Mouse (Mus musculus): ENCODE data around the gene Dhx8. TPM values are rescaled to one million over a fixed set of nuclear protein-coding genes. Genes with fewer than 3 reads are reported as not detected.

The Dhx8 gene
- polyA plus RNA-seq, 1 experiment from 2014 or later: 28.5 TPM

DNA sequence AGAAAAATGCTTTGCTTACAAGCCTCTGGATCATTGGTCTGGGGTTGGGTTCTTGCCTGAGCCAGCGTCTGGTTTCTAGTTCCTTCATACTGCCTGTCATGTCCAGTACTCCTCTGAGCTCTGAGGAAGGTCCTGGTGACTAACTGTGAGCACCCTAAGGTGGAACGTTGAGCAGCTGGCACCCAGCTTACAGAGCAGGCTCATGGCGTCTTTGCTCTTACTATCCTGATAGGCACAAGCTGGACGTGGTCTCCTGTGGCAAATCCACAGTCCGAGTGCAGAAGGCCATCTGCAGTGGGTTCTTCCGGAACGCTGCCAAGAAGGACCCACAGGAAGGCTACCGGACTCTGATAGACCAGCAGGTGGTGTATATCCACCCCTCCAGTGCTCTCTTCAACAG, 31.8 kb downstream of the Dhx8 start:
- no peaks in the 10 kb centered on the region for H3K9me3 ChIP-seq (replicated peaks; ENCODE audit: control insufficient read depth, low read length)
- H3K27me3 ChIP-seq (ENCODE audit: control insufficient read depth, insufficient read depth, low read length): no peaks in the 10 kb centered on the region
- peaks cover 24% of the 10 kb centered on the region for H3K36me3 ChIP-seq (ENCODE audit: control insufficient read depth, insufficient read depth, low read length)
- no peak overlapping the region for H3K4me2 ChIP-seq (ENCODE audit: low read depth, low read length)
- H3K4me3 ChIP-seq (replicated peaks; ENCODE audit: low read length): no peak overlapping the region
- H3K9ac ChIP-seq (ENCODE audit: low read length): no peak overlapping the region
- no peaks in the 10 kb centered on the region for H3K4me1 ChIP-seq (ENCODE audit: control insufficient read depth, insufficient read depth, low read length)
- 92% methylated on average over 8 of the region's 8 CpGs for WGBS
- no peak overlapping the region for H3K27ac ChIP-seq (ENCODE audit: low read length)
- no peak for ATAC-seq (ENCODE audit: insufficient read depth, low FRiP score)

DNA sequence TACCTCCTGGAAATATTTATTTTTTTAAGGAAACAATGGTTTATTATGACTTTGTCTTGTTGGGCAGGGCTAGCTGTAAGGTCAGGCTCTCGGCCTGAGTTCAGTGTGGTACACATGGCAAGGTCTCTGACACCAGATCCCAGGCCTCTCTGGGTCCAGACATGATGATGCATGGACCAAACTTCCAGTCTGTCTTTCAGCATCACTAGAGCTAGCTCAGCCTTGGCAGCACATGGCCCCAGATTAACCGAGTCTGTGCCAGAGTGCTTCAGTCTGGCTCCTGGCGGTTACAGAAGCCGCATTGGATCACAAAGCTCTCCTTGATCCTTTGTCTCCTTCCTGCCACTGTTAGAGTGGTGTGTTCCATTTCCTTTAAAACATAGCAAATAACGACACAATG, 34.6 kb downstream of the Dhx8 start:
- no peak overlapping the region for H3K9ac ChIP-seq (ENCODE audit: low read length)
- no peak overlapping the region for H3K4me3 ChIP-seq (replicated peaks; ENCODE audit: low read length)
- no peaks in the 10 kb centered on the region for H3K27me3 ChIP-seq (ENCODE audit: control insufficient read depth, insufficient read depth, low read length)
- H3K4me2 ChIP-seq (ENCODE audit: low read depth, low read length): no peak overlapping the region
- H3K36me3 ChIP-seq (ENCODE audit: control insufficient read depth, insufficient read depth, low read length): peaks cover 24% of the 10 kb centered on the region
- no peak overlapping the region for H3K27ac ChIP-seq (ENCODE audit: low read length)
- H3K9me3 ChIP-seq (replicated peaks; ENCODE audit: control insufficient read depth, low read length): no peaks in the 10 kb centered on the region
- ATAC-seq (ENCODE audit: insufficient read depth, low FRiP score): no peak
- peaks cover 2% of the 10 kb centered on the region for H3K4me1 ChIP-seq (ENCODE audit: control insufficient read depth, insufficient read depth, low read length)
- 77% methylated on average over 5 of the region's 5 CpGs for WGBS

DNA sequence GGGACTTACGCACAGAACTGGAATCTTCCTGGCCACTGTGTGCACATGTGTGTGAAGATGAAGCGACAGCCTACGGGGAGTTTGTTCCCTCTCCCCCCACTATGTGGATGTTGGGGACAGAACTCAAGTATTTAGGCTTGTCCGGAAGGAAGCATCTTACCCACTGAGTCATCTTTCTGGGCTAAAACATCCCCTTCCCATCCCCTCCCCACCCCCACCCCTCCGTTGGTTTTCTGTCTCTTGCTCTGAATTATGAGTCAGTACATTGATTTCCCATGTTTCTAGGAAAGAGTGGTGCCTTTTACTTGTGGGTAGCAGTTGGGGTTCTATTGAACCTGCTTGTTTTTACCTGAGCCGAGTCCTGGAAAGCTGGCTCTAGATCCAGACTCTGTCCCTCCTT, 36.0 kb downstream of the Dhx8 start:
- H3K9ac ChIP-seq (ENCODE audit: low read length): no peak overlapping the region
- H3K9me3 ChIP-seq (replicated peaks; ENCODE audit: control insufficient read depth, low read length): no peaks in the 10 kb centered on the region
- peaks cover 21% of the 10 kb centered on the region for H3K36me3 ChIP-seq (ENCODE audit: control insufficient read depth, insufficient read depth, low read length)
- H3K4me3 ChIP-seq (replicated peaks; ENCODE audit: low read length): no peak overlapping the region
- H3K4me2 ChIP-seq (ENCODE audit: low read depth, low read length): no peak overlapping the region
- H3K4me1 ChIP-seq (ENCODE audit: control insufficient read depth, insufficient read depth, low read length): peaks cover 2% of the 10 kb centered on the region
- no peak overlapping the region for H3K27ac ChIP-seq (ENCODE audit: low read length)
- WGBS: 89% methylated on average over 6 of the region's 6 CpGs
- no peak for ATAC-seq (ENCODE audit: insufficient read depth, low FRiP score)
- H3K27me3 ChIP-seq (ENCODE audit: control insufficient read depth, insufficient read depth, low read length): peaks cover 4% of the 10 kb centered on the region; the same call in 1 of the 2 replicates

DNA sequence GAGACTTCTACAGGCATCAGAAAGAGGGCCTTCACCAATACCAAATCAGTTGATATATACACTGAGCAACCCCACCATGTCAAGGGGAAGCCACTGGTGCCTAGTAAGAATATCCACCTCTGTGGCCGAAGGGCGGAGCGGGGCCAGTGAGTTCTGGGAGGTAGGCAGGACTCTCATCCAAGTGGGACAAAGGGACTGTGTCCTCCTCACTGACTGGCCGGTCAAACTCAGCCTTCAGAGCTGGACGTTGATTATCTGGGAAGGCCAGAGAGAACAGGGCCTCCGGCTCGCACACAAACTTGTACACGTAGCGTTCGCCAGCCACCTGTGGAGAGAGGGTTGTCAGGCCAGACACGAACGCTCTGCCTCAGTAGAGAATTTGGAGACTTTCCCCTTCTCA, 37.5 kb downstream of the Dhx8 start:
- no peak for ATAC-seq (ENCODE audit: insufficient read depth, low FRiP score)
- no peak overlapping the region for H3K9ac ChIP-seq (ENCODE audit: low read length)
- H3K27me3 ChIP-seq (ENCODE audit: control insufficient read depth, insufficient read depth, low read length): peaks cover 4% of the 10 kb centered on the region; the same call in 1 of the 2 replicates
- H3K4me1 ChIP-seq (ENCODE audit: control insufficient read depth, insufficient read depth, low read length): peaks cover 2% of the 10 kb centered on the region
- no peak overlapping the region for H3K4me2 ChIP-seq (ENCODE audit: low read depth, low read length)
- H3K9me3 ChIP-seq (replicated peaks; ENCODE audit: control insufficient read depth, low read length): no peaks in the 10 kb centered on the region
- H3K4me3 ChIP-seq (replicated peaks; ENCODE audit: low read length): no peak overlapping the region
- H3K27ac ChIP-seq (ENCODE audit: low read length): no peak overlapping the region
- H3K36me3 ChIP-seq (ENCODE audit: control insufficient read depth, insufficient read depth, low read length): peaks cover 12% of the 10 kb centered on the region; the same call in 1 of the 2 replicates
- WGBS: 93% methylated on average over 12 of the region's 12 CpGs

DNA sequence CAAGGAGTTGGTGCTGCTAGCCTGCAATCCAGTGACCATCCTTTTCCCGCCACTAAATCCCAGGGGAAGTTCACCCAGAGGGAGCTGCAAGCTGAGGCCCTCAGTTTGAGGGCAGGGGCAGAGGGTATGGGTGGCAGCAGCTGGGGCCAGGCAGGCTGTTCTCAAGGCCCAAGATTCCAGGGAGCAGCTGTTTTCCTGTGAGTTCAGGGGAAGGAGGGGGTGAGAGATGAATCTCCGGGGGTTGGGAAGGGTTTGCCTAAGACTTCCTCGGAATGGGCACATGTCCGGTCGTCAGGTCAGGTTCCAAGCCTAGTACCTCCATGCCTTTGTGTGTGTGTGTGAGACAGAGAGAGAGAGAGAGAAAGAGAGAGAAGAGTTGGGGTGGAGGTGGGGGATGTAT, 39.3 kb downstream of the Dhx8 start:
- H3K9me3 ChIP-seq (replicated peaks; ENCODE audit: control insufficient read depth, low read length): no peaks in the 10 kb centered on the region
- no peaks in the 10 kb centered on the region for H3K36me3 ChIP-seq (ENCODE audit: control insufficient read depth, insufficient read depth, low read length)
- no peak for ATAC-seq (ENCODE audit: insufficient read depth, low FRiP score)
- 8% methylated on average over 5 of the region's 5 CpGs for WGBS
- H3K4me2 ChIP-seq (ENCODE audit: low read depth, low read length): peak overlapping the region; percentile 57
- no peak overlapping the region for H3K27ac ChIP-seq (ENCODE audit: low read length)
- H3K27me3 ChIP-seq (ENCODE audit: control insufficient read depth, insufficient read depth, low read length): peaks cover 4% of the 10 kb centered on the region; the same call in 1 of the 2 replicates
- H3K4me1 ChIP-seq (ENCODE audit: control insufficient read depth, insufficient read depth, low read length): peaks cover 2% of the 10 kb centered on the region
- H3K9ac ChIP-seq (ENCODE audit: low read length): no peak overlapping the region
- peak overlapping the region; percentile 28 for H3K4me3 ChIP-seq (replicated peaks; ENCODE audit: low read length)

DNA sequence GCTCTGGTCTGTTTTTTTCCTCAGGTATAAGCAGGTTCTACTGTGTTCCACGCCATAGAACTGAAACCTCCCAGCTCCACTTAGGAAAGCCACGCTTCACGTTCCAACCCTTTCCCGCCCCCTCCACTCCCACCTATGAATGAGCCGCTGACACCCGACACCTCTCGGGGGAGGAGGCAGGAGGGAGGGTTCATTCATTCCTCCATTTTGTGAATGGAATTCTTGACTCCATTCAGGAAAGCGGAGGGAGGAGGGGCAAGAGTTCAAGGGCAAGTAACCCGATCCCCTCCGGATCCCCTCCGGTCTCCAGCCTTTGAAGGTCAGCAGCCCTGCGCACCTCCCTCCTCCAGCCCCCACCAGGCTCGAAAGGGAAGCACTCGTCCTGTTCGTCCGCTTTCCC, 39.7 kb downstream of the Dhx8 start:
- no peak overlapping the region for H3K27ac ChIP-seq (ENCODE audit: low read length)
- H3K4me2 ChIP-seq (ENCODE audit: low read depth, low read length): peak overlapping the region; percentile 57
- ATAC-seq (ENCODE audit: insufficient read depth, low FRiP score): peak; percentile 87
- no peaks in the 10 kb centered on the region for H3K9me3 ChIP-seq (replicated peaks; ENCODE audit: control insufficient read depth, low read length)
- peak overlapping the region; percentile 28 for H3K4me3 ChIP-seq (replicated peaks; ENCODE audit: low read length)
- no peaks in the 10 kb centered on the region for H3K36me3 ChIP-seq (ENCODE audit: control insufficient read depth, insufficient read depth, low read length)
- WGBS: 0% methylated on average over 16 of the region's 16 CpGs
- H3K9ac ChIP-seq (ENCODE audit: low read length): peak overlapping the region; percentile 34
- H3K4me1 ChIP-seq (ENCODE audit: control insufficient read depth, insufficient read depth, low read length): peaks cover 2% of the 10 kb centered on the region
- H3K27me3 ChIP-seq (ENCODE audit: control insufficient read depth, insufficient read depth, low read length): peaks cover 4% of the 10 kb centered on the region; the same call in 1 of the 2 replicates

DNA sequence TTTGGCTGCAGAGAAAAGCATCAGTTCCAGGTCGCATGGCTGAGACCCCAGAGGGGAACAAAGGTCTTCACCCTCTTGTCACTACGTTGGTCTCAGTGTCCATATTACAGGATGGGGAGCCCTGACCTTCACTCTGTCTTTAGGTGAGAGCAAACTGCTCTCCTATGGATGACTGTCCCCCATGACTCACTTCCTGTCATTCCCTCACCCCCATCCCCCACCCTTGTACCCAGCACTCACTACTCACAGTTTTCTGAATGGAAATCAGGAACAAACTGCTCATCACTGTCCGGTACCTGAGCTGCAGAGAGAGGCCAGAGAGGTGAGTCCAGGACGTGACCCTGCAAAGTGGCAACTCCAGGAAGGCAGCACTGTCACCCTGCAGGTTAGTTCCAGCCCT, 44.1 kb downstream of the Dhx8 start:
- H3K4me2 ChIP-seq (ENCODE audit: low read depth, low read length): no peak overlapping the region

DNA sequence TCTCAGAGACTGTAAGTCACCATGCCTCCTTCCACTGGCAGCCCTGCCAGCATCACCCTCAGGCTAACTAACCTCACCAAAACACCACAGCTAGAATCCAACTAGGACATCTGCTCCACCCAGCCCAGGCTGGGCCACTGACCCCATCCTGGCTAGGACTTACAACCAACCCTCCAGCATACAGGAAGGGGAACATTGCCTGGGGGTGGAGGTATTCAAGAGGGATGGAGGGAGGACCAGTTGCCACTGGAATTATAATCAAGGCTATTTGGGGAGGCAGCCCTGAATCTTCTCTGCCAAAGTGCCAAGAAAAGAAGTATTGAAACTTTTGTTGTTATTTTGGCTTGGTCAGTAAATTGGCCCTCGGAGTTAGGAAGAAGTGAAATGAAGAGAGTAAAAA, 50.4 kb downstream of the Dhx8 start:
- ATAC-seq (ENCODE audit: insufficient read depth, low FRiP score): no peak
- no peak overlapping the region for H3K9ac ChIP-seq (ENCODE audit: low read length)
- WGBS: 75% methylated on average over 1 of the region's 1 CpGs
- H3K9me3 ChIP-seq (replicated peaks; ENCODE audit: control insufficient read depth, low read length): no peaks in the 10 kb centered on the region
- no peaks in the 10 kb centered on the region for H3K36me3 ChIP-seq (ENCODE audit: control insufficient read depth, insufficient read depth, low read length)
- peaks cover 53% of the 10 kb centered on the region for H3K27me3 ChIP-seq (ENCODE audit: control insufficient read depth, insufficient read depth, low read length)
- H3K27ac ChIP-seq (ENCODE audit: low read length): no peak overlapping the region
- no peak overlapping the region for H3K4me3 ChIP-seq (replicated peaks; ENCODE audit: low read length)
- no peak overlapping the region for H3K4me2 ChIP-seq (ENCODE audit: low read depth, low read length)
- H3K4me1 ChIP-seq (ENCODE audit: control insufficient read depth, insufficient read depth, low read length): peaks cover 17% of the 10 kb centered on the region

More for the DNA sequence above, 44.1 kb downstream of the Dhx8 start:
- Histone ChIP-seq H3K4me3 (replicated peaks; ENCODE audit: low read length) (no peak overlapping the region), H3K9ac (ENCODE audit: low read length) (no peak overlapping the region), H3K27me3 (ENCODE audit: control insufficient read depth, insufficient read depth, low read length) (peaks cover 11% of the 10 kb centered on the region; the same call in 1 of the 2 replicates), H3K27ac (ENCODE audit: low read length) (no peak overlapping the region), H3K4me1 (ENCODE audit: control insufficient read depth, insufficient read depth, low read length) (peaks cover 2% of the 10 kb centered on the region), H3K36me3 (ENCODE audit: control insufficient read depth, insufficient read depth, low read length) (no peaks in the 10 kb centered on the region), H3K9me3 (replicated peaks; ENCODE audit: control insufficient read depth, low read length) (no peaks in the 10 kb centered on the region)
- no peak for ATAC-seq (ENCODE audit: insufficient read depth, low FRiP score)
- WGBS: 80% methylated on average over 4 of the region's 4 CpGs

DNA sequence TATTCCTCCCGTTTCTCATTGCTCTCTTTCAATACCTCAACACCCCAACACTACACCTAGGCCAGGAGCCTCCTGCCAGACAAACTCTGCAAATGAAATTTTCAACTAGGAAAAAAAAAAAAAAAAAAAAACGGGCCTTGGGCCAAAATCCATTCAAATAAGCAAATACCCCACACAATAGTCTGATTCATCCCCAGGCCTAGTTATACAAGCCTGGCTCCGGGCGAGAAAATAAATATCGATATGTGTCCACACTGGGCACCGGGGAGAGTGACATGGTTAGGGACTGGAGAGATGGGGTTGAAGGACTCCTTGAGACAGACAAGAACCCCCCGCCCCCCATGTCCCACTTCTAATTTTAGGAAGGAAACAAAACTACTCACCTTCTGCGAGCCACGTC, 50.9 kb downstream of the Dhx8 start:
- Histone ChIP-seq H3K4me2 (ENCODE audit: low read depth, low read length) (peak overlapping the region; percentile 81), H3K4me3 (replicated peaks; ENCODE audit: low read length) (peak overlapping the region; percentile 57; the same call in 1 of the 2 replicates), H3K27ac (ENCODE audit: low read length) (no peak overlapping the region), H3K9me3 (replicated peaks; ENCODE audit: control insufficient read depth, low read length) (no peaks in the 10 kb centered on the region), H3K4me1 (ENCODE audit: control insufficient read depth, insufficient read depth, low read length) (peaks cover 17% of the 10 kb centered on the region), H3K27me3 (ENCODE audit: control insufficient read depth, insufficient read depth, low read length) (peaks cover 53% of the 10 kb centered on the region), H3K36me3 (ENCODE audit: control insufficient read depth, insufficient read depth, low read length) (no peaks in the 10 kb centered on the region), H3K9ac (ENCODE audit: low read length) (peak overlapping the region; percentile 62; the same call in 1 of the 2 replicates)
- ATAC-seq (ENCODE audit: insufficient read depth, low FRiP score): no peak
- 20% methylated on average over 9 of the region's 9 CpGs for WGBS

Measured in stomach, embryonic 16.5 days (tissue).